Mouse (Mus musculus) stomach, postnatal 0 days (tissue): Measurements from ENCODE around the gene Mecr.
A peak's percentile ranks its signal among the peaks of the same experiment; 100 is the strongest.

ENCODE experiments used
- CTCF ChIP-seq: IDR thresholded peaks from 2 replicates; pipeline ENCODE4 v1.5.1; 2016; ENCODE audit warnings: antibody characterized with exemption, low read depth, mild to moderate bottlenecking, moderate library complexity
- EP300 ChIP-seq: optimal IDR thresholded peaks from 2 replicates; pipeline ENCODE3; 2016; ENCODE audit warnings: antibody characterized with exemption

- TF ChIP-seq CTCF (peak; percentile 94), EP300 (no peak)
Observed at GRCm38 (mm10) chr4:131916425-131916824, 73.2 kb downstream of the Mecr start.
